Mouse (Mus musculus): ENCODE measurements at regions not wholly inside any gene's neighbourhood (a gene's known extent, or its start where the extent isn't known, plus 50 kb on each side); places are given as distances from the start of the nearest gene placed in this dataset.

DNA sequence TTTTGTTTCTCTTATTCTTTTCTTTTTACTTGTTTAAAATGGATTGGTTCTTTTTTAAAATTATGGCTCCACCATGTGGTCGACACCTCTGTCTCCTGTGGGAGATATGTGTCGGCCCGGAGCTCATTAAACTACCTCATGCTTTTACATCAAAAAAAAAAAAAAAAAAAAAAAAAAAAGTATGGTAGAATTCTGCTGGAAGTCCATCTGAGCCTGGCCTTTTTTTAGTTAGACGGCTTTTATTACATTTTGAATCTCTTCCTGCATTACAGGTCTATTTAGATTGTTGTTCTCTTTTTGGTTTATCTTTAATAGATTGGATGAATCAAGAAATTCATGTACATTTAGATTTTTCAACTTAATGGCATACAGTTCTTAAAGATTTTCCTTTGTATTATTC is 350.8 kb upstream of the Ascc3 start:
- ATAC-seq (ENCODE audit: low FRiP score, low read depth) (no peak), DNase-seq (ENCODE audit: low spot score) (no peak)
- Histone ChIP-seq H3K36me3 (ENCODE audit: control insufficient read depth, insufficient read depth, low read length) (no peaks in the 10 kb centered on the region), H3K9ac (ENCODE audit: low read depth, low read length, severe bottlenecking) (no peak overlapping the region), H3K4me1 (ENCODE audit: control insufficient read depth, insufficient read depth, low read length) (no peaks in the 10 kb centered on the region), H3K9me3 (ENCODE audit: control insufficient read depth, low read length) (no peaks in the 10 kb centered on the region), H3K4me3 (replicated peaks; ENCODE audit: low read length) (no peak overlapping the region), H3K27ac (replicated peaks; ENCODE audit: low read depth, low read length) (no peak overlapping the region), H3K4me2 (replicated peaks; ENCODE audit: low read depth, low read length, severe bottlenecking) (no peak overlapping the region), H3K27me3 (ENCODE audit: control insufficient read depth, insufficient read depth, low read length) (no peaks in the 10 kb centered on the region)
- 64% methylated on average over 4 of the region's 4 CpGs for WGBS
- TF ChIP-seq POLR2A (IDR thresholded peaks at IDR 0.05; ENCODE audit: borderline replicate concordance, extremely low read depth, insufficient read depth, insufficient read length), result no peak

DNA sequence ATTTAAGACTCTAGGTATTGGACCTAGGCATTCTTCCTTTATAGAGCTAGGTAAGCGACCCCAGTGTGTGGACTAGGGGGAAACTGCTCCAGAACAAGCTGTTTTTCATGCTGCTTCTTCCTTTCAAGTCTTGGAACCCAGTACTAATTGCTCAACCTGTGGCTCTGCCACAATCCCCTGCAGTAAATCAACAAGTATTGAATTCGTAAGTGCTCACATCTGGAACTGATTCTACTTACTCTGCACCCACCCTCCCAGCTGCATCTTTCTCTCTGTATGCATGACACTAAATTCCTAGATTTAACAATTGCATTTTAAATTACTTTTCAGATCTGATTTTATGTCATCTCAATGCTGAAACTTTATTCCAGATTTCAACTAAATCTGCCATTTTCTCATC is 388.9 kb upstream of the Ascc3 start:
- no peak overlapping the region for H3K9ac ChIP-seq (ENCODE audit: low read depth, low read length, severe bottlenecking)
- no peaks in the 10 kb centered on the region for H3K9me3 ChIP-seq (ENCODE audit: control insufficient read depth, low read length)
- no peak for TF ChIP-seq POLR2A (IDR thresholded peaks at IDR 0.05; ENCODE audit: borderline replicate concordance, extremely low read depth, insufficient read depth, insufficient read length)
- no peak overlapping the region for H3K4me3 ChIP-seq (replicated peaks; ENCODE audit: low read length)
- H3K36me3 ChIP-seq (ENCODE audit: control insufficient read depth, insufficient read depth, low read length), result no peaks in the 10 kb centered on the region
- DNase-seq (ENCODE audit: low spot score) (peak; percentile 32), ATAC-seq (ENCODE audit: low FRiP score, low read depth) (no peak)
- no peaks in the 10 kb centered on the region for H3K4me1 ChIP-seq (ENCODE audit: control insufficient read depth, insufficient read depth, low read length)
- no peaks in the 10 kb centered on the region for H3K27me3 ChIP-seq (ENCODE audit: control insufficient read depth, insufficient read depth, low read length)
- no peak overlapping the region for H3K27ac ChIP-seq (replicated peaks; ENCODE audit: low read depth, low read length)
- H3K4me2 ChIP-seq (replicated peaks; ENCODE audit: low read depth, low read length, severe bottlenecking), result no peak overlapping the region
- 13% methylated on average over 2 of the region's 2 CpGs for WGBS

DNA sequence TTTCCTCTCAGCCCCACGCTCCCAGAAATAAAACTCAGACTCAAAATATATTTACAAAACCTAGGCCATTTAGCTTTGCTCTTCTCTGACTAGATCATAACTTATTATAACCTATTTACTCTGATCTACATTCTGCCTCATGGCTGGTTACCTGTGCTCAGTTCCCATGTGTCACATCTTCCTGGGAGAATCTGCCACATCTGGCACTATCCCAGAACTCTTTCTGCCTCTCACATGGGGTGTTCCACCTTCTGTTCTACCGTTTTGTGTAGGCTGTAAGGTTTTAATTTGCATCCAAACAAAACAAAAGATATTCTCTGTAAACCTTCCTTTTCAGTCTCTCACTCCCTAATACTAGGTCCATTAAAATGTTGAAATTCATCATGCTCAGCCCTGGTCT is 390.8 kb upstream of the Ascc3 start:
- Histone ChIP-seq H3K4me1 (ENCODE audit: control insufficient read depth, insufficient read depth, low read length) (no peaks in the 10 kb centered on the region), H3K4me3 (replicated peaks; ENCODE audit: low read length) (no peak overlapping the region), H3K36me3 (ENCODE audit: control insufficient read depth, insufficient read depth, low read length) (no peaks in the 10 kb centered on the region), H3K27me3 (ENCODE audit: control insufficient read depth, insufficient read depth, low read length) (no peaks in the 10 kb centered on the region), H3K4me2 (replicated peaks; ENCODE audit: low read depth, low read length, severe bottlenecking) (no peak overlapping the region), H3K9ac (ENCODE audit: low read depth, low read length, severe bottlenecking) (no peak overlapping the region), H3K27ac (replicated peaks; ENCODE audit: low read depth, low read length) (no peak overlapping the region), H3K9me3 (ENCODE audit: control insufficient read depth, low read length) (no peaks in the 10 kb centered on the region)
- DNase-seq (ENCODE audit: low spot score) (no peak), ATAC-seq (ENCODE audit: low FRiP score, low read depth) (no peak)
- WGBS, result 55% methylated on average over 2 of the region's 2 CpGs
- TF ChIP-seq POLR2A (IDR thresholded peaks at IDR 0.05; ENCODE audit: borderline replicate concordance, extremely low read depth, insufficient read depth, insufficient read length), result no peak

DNA sequence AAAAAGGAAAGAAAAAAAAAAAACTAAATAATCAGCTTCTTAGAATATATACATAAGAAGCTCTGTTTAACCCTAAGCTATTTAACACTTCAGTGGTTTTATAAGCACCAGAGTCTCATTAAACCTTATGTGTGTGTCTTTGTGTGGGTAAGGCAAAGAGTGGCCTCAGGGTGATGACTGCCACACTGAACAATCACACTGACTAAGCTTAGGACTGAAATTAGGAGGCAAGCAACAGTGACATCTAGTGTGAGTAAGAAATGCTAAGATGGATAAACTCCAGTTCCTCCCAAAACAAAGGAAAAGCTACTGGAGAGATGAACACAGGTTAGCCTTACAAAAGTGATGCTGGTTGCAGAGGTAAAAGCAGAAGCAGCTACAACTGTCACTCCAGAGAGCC is 392.6 kb upstream of the Ascc3 start:
- Histone ChIP-seq H3K4me1 (ENCODE audit: control insufficient read depth, insufficient read depth, low read length) (no peaks in the 10 kb centered on the region), H3K9me3 (ENCODE audit: control insufficient read depth, low read length) (no peaks in the 10 kb centered on the region), H3K4me2 (replicated peaks; ENCODE audit: low read depth, low read length, severe bottlenecking) (no peak overlapping the region), H3K4me3 (replicated peaks; ENCODE audit: low read length) (no peak overlapping the region), H3K36me3 (ENCODE audit: control insufficient read depth, insufficient read depth, low read length) (no peaks in the 10 kb centered on the region), H3K27ac (replicated peaks; ENCODE audit: low read depth, low read length) (no peak overlapping the region), H3K27me3 (ENCODE audit: control insufficient read depth, insufficient read depth, low read length) (no peaks in the 10 kb centered on the region), H3K9ac (ENCODE audit: low read depth, low read length, severe bottlenecking) (no peak overlapping the region)
- no peak for TF ChIP-seq POLR2A (IDR thresholded peaks at IDR 0.05; ENCODE audit: borderline replicate concordance, extremely low read depth, insufficient read depth, insufficient read length)
- no peak for ATAC-seq (ENCODE audit: low FRiP score, low read depth)
- DNase-seq (ENCODE audit: low spot score), result peak; percentile 30

DNA sequence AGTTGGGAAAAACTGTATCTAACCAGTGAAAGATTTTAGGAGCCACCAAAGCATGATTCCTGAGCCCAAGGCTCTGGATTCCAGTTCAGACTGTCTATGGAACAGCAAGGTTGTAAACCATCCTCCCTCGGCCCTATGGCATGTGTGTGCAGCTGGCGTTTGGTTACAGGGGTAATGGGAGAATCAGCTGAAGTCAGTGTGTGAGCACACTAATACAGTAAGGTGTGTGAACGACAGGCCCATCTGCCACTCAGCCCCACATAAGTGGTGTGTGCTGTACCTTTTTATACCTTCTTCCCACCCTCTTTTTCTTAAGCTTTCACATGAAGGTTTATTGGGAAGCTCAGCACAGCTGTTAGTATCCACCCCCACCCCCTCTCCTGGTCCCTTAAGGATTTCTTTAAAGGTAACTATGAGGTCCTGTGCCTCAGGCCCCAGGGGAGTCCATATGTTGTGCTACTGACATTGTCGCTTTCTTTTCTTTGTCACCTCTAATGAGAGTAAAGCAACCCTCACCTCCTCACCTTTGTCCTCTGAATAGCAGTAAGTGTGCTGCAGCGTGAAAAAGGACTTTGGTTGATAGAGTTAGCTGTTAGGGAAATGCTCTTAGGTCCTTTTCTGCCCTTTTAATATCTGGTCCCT is 394.5 kb upstream of the Ascc3 start:
- no peak for DNase-seq (ENCODE audit: low spot score)

DNA sequence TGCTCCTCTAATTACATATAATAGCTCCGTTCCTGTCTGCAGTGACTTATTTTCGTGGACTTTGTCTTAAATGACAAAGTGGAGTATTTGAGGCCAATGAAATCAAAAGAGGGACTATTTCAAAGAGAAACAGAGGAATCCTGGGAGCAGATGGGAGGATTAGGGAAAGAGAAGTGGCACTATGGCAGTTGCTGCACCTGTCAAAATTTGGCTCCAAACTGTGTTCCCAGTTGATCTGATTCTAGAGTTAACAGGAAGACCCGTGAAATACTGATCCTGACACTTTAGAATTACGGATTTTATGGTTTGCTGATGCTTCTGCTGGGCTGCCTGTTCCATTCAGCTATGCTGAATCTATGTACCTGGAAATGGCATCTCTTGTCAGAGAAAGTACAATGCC is 401.7 kb upstream of the Grik2 start:
- TF ChIP-seq POLR2A (IDR thresholded peaks at IDR 0.05; ENCODE audit: borderline replicate concordance, extremely low read depth, insufficient read depth, insufficient read length), result no peak
- H3K4me2 ChIP-seq (replicated peaks; ENCODE audit: low read depth, low read length, severe bottlenecking), result no peak overlapping the region
- no peaks in the 10 kb centered on the region for H3K27me3 ChIP-seq (ENCODE audit: control insufficient read depth, insufficient read depth, low read length)
- no peaks in the 10 kb centered on the region for H3K9me3 ChIP-seq (ENCODE audit: control insufficient read depth, low read length)
- no peaks in the 10 kb centered on the region for H3K36me3 ChIP-seq (ENCODE audit: control insufficient read depth, insufficient read depth, low read length)
- H3K4me3 ChIP-seq (replicated peaks; ENCODE audit: low read length), result no peak overlapping the region
- no peak overlapping the region for H3K9ac ChIP-seq (ENCODE audit: low read depth, low read length, severe bottlenecking)
- no peak for DNase-seq (ENCODE audit: low spot score)
- H3K27ac ChIP-seq (replicated peaks; ENCODE audit: low read depth, low read length), result no peak overlapping the region
- no peak for ATAC-seq (ENCODE audit: low FRiP score, low read depth)
- H3K4me1 ChIP-seq (ENCODE audit: control insufficient read depth, insufficient read depth, low read length), result no peaks in the 10 kb centered on the region
- WGBS, result 76% methylated on average over 4 of the region's 4 CpGs

More for the DNA sequence above, 394.5 kb upstream of the Ascc3 start:
- H3K36me3 ChIP-seq (ENCODE audit: control insufficient read depth, insufficient read depth, low read length), result no peaks in the 10 kb centered on the region
- ATAC-seq (ENCODE audit: low FRiP score, low read depth), result no peak
- no peak overlapping the region for H3K27ac ChIP-seq (replicated peaks; ENCODE audit: low read depth, low read length)
- H3K4me1 ChIP-seq (ENCODE audit: control insufficient read depth, insufficient read depth, low read length), result no peaks in the 10 kb centered on the region
- H3K27me3 ChIP-seq (ENCODE audit: control insufficient read depth, insufficient read depth, low read length), result no peaks in the 10 kb centered on the region
- no peak for TF ChIP-seq POLR2A (IDR thresholded peaks at IDR 0.05; ENCODE audit: borderline replicate concordance, extremely low read depth, insufficient read depth, insufficient read length)
- no peak overlapping the region for H3K4me2 ChIP-seq (replicated peaks; ENCODE audit: low read depth, low read length, severe bottlenecking)
- no peak overlapping the region for H3K9ac ChIP-seq (ENCODE audit: low read depth, low read length, severe bottlenecking)
- WGBS, result 37% methylated on average over 5 of the region's 5 CpGs
- no peaks in the 10 kb centered on the region for H3K9me3 ChIP-seq (ENCODE audit: control insufficient read depth, low read length)
- H3K4me3 ChIP-seq (replicated peaks; ENCODE audit: low read length), result no peak overlapping the region
